Comparison of ENCODE assay signal across 19 mouse cellular contexts in the genomic region with DNA sequence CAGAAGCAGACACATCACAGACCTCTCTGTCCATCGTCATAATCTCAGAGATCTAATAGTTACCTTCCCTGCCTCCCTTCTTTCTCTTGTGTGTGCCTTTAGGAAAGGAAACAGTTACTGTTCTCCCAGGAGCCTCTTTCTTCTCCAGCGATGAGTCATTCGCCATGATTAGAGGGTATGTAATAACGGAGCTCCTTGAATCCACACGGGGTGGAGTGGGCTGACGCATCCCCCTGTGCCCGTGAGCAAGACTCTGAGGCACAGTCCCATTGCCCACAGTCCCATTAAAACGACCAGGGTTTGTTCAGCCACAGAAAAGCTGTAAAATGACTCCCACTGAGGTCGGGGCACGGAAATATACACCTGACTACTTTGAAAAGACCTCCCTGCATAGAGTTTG.
"Had no signal": no experiment of that assay in that cellular context is flagged by ENCODE, and none has a peak within 500 bp of the region (broad histone marks: within the 10 kb centered on the region; RNA-seq: fewer than 3 reads in every experiment).

No protein-coding gene starts in this region.

- H3K4me2 ChIP-seq: liver, embryonic 15.5 days; lung, embryonic 15.5 days; midbrain, embryonic 11.5 days; midbrain, embryonic 13.5 days; midbrain, embryonic 15.5 days; neural tube, embryonic 12.5 days had no signal

- H3K9ac ChIP-seq: liver, embryonic 15.5 days; liver, postnatal 0 days; lung, embryonic 15.5 days; midbrain, embryonic 13.5 days; midbrain, embryonic 15.5 days; neural tube, embryonic 12.5 days had no signal

- H3K27ac ChIP-seq: liver, embryonic 15.5 days; lung, embryonic 15.5 days; macrophage; midbrain, embryonic 13.5 days; midbrain, embryonic 15.5 days; neural tube, embryonic 12.5 days had no signal

- H3K4me1 ChIP-seq: liver, embryonic 15.5 days; lung, embryonic 15.5 days; midbrain, embryonic 13.5 days; midbrain, embryonic 15.5 days; neural tube, embryonic 12.5 days had no signal

- ATAC-seq: liver, postnatal 0 days; lung, postnatal 0 days; midbrain, embryonic 13.5 days; midbrain, embryonic 15.5 days had no signal

- DNase-seq: liver, postnatal 0 days; lung, postnatal 14 days; lung, postnatal 36 days; retina, postnatal 1 day; right cerebral cortex, postnatal 14 days; right cerebral cortex, postnatal 4 days; spleen, adult 18-20 months; thymus, adult 2 months; thymus, postnatal 25 days; thymus, postnatal 4 days had no signal

- H3K4me3 ChIP-seq: liver, embryonic 15.5 days; lung, embryonic 15.5 days; megakaryocyte, embryonic 14.5 days; midbrain, embryonic 13.5 days; midbrain, embryonic 15.5 days; neural tube, embryonic 12.5 days had no signal

- H3K9me3 ChIP-seq: liver, embryonic 15.5 days; lung, embryonic 15.5 days; megakaryocyte, embryonic 14.5 days; midbrain, embryonic 13.5 days; midbrain, embryonic 15.5 days; neural tube, embryonic 12.5 days had no signal

- H3K27me3 ChIP-seq: liver, embryonic 15.5 days; lung, embryonic 15.5 days; megakaryocyte, embryonic 14.5 days; midbrain, embryonic 13.5 days; midbrain, embryonic 15.5 days; neural tube, embryonic 12.5 days had no signal

- H3K36me3 ChIP-seq: liver, embryonic 15.5 days; neural tube, embryonic 12.5 days had no signal
